Mouse (Mus musculus): ENCODE data around the gene Bmp2. TPM values are rescaled to one million over a fixed set of nuclear protein-coding genes. Genes with fewer than 3 reads are reported as not detected.

Gene Bmp2
- total RNA-seq (2014; rRNA removed; ENCODE audit: low replicate concordance) (2.6 and 4.9 TPM in 2 replicates), polyA plus RNA-seq (2015; fragmentation: Nextera tagmentation; extraction: Ambion mirVana) (2.8 and 3.1 TPM in 2 replicates)

- under 1% methylated on average over 88 of the region's 110 CpGs for WGBS
- Histone ChIP-seq H3K36me3 (replicated peaks; ENCODE audit: control insufficient read depth, insufficient read depth, low read length) (no peaks in the 10 kb centered on the region), H3K4me1 (ENCODE audit: control insufficient read depth, insufficient read depth) (peaks cover 5% of the 10 kb centered on the region; the same call in 1 of the 2 replicates), H3K9me3 (replicated peaks; ENCODE audit: control insufficient read depth, low read length) (no peaks in the 10 kb centered on the region), H3K9ac (replicated peaks; ENCODE audit: low read depth, low read length) (peak within 1 kb of the TSS; percentile 6), H3K27me3 (ENCODE audit: control insufficient read depth, insufficient read depth, low read length) (peaks cover 47% of the 10 kb centered on the region), H3K4me2 (ENCODE audit: low read depth, low read length) (peak within 1 kb of the TSS; percentile 78), H3K27ac (ENCODE audit: low read depth) (no peak within 1 kb of the TSS), H3K4me3 (ENCODE audit: low read depth, low read length) (peak within 1 kb of the TSS; percentile 54)
- DNase-seq (ENCODE audit: low spot score) (peak; percentile 31), ATAC-seq (ENCODE audit: insufficient read depth, low read depth) (peak; percentile 63)
- TF ChIP-seq EP300 (IDR thresholded peaks at IDR 0.05; ENCODE audit: low read depth) (no peak), CTCF (IDR thresholded peaks at IDR 0.05; ENCODE audit: low read depth) (no peak)
These were observed at the start of gene Bmp2 for GRCm38 (mm10) chr2:133552031-133552841. Bmp2 (plus strand) TSS chr2:133552159.

- TF ChIP-seq EP300 (IDR thresholded peaks at IDR 0.05; ENCODE audit: low read depth): no peak
- no peak for TF ChIP-seq CTCF (IDR thresholded peaks at IDR 0.05; ENCODE audit: low read depth)
- H3K9me3 ChIP-seq (replicated peaks; ENCODE audit: control insufficient read depth, low read length): no peaks in the 10 kb centered on the region
- no peaks in the 10 kb centered on the region for H3K36me3 ChIP-seq (replicated peaks; ENCODE audit: control insufficient read depth, insufficient read depth, low read length)
- DNase-seq (ENCODE audit: low spot score): no peak
- no peak overlapping the region for H3K27ac ChIP-seq (ENCODE audit: low read depth)
- H3K4me1 ChIP-seq (ENCODE audit: control insufficient read depth, insufficient read depth): no peaks in the 10 kb centered on the region
- no peak overlapping the region for H3K9ac ChIP-seq (replicated peaks; ENCODE audit: low read depth, low read length)
- no peaks in the 10 kb centered on the region for H3K27me3 ChIP-seq (ENCODE audit: control insufficient read depth, insufficient read depth, low read length)
- ATAC-seq (ENCODE audit: insufficient read depth, low read depth): no peak
- 79% methylated on average over 2 of the region's 2 CpGs for WGBS
- H3K4me2 ChIP-seq (ENCODE audit: low read depth, low read length): no peak overlapping the region
- no peak overlapping the region for H3K4me3 ChIP-seq (ENCODE audit: low read depth, low read length)
These were observed 46.3 kb upstream of the Bmp2 start for GRCm38 (mm10) chr2:133505678-133506077.

- TF ChIP-seq CTCF (IDR thresholded peaks at IDR 0.05; ENCODE audit: low read depth) (no peak), EP300 (IDR thresholded peaks at IDR 0.05; ENCODE audit: low read depth) (no peak)
- H3K27ac ChIP-seq (ENCODE audit: low read depth): no peak overlapping the region
- H3K9ac ChIP-seq (replicated peaks; ENCODE audit: low read depth, low read length): no peak overlapping the region
- H3K36me3 ChIP-seq (replicated peaks; ENCODE audit: control insufficient read depth, insufficient read depth, low read length): no peaks in the 10 kb centered on the region
- no peaks in the 10 kb centered on the region for H3K9me3 ChIP-seq (replicated peaks; ENCODE audit: control insufficient read depth, low read length)
- no peaks in the 10 kb centered on the region for H3K4me1 ChIP-seq (ENCODE audit: control insufficient read depth, insufficient read depth)
- 68% methylated on average over 4 of the region's 4 CpGs for WGBS
- no peaks in the 10 kb centered on the region for H3K27me3 ChIP-seq (ENCODE audit: control insufficient read depth, insufficient read depth, low read length)
- DNase-seq (ENCODE audit: low spot score) (no peak), ATAC-seq (ENCODE audit: insufficient read depth, low read depth) (no peak)
- H3K4me3 ChIP-seq (ENCODE audit: low read depth, low read length): no peak overlapping the region
- H3K4me2 ChIP-seq (ENCODE audit: low read depth, low read length): no peak overlapping the region
These were observed 44.9 kb upstream of the Bmp2 start for GRCm38 (mm10) chr2:133507045-133507444.

- H3K4me3 ChIP-seq (ENCODE audit: low read depth, low read length): no peak overlapping the region
- no peak for TF ChIP-seq CTCF (IDR thresholded peaks at IDR 0.05; ENCODE audit: low read depth)
- no peak for TF ChIP-seq EP300 (IDR thresholded peaks at IDR 0.05; ENCODE audit: low read depth)
- no peaks in the 10 kb centered on the region for H3K27me3 ChIP-seq (ENCODE audit: control insufficient read depth, insufficient read depth, low read length)
- 90% methylated on average over 16 of the region's 16 CpGs for WGBS
- DNase-seq (ENCODE audit: low spot score) (no peak), ATAC-seq (ENCODE audit: insufficient read depth, low read depth) (no peak)
- no peak overlapping the region for H3K27ac ChIP-seq (ENCODE audit: low read depth)
- H3K4me1 ChIP-seq (ENCODE audit: control insufficient read depth, insufficient read depth): no peaks in the 10 kb centered on the region
- H3K36me3 ChIP-seq (replicated peaks; ENCODE audit: control insufficient read depth, insufficient read depth, low read length): no peaks in the 10 kb centered on the region
- H3K9ac ChIP-seq (replicated peaks; ENCODE audit: low read depth, low read length): no peak overlapping the region
- no peak overlapping the region for H3K4me2 ChIP-seq (ENCODE audit: low read depth, low read length)
- no peaks in the 10 kb centered on the region for H3K9me3 ChIP-seq (replicated peaks; ENCODE audit: control insufficient read depth, low read length)
These were observed 42.8 kb upstream of the Bmp2 start for GRCm38 (mm10) chr2:133509141-133509540.

GRCm38 (mm10) chr2:133511011-133511779 is 40.8 kb upstream of the Bmp2 start:
- Histone ChIP-seq H3K9me3 (replicated peaks; ENCODE audit: control insufficient read depth, low read length) (no peaks in the 10 kb centered on the region), H3K27me3 (ENCODE audit: control insufficient read depth, insufficient read depth, low read length) (no peaks in the 10 kb centered on the region), H3K27ac (ENCODE audit: low read depth) (no peak overlapping the region), H3K9ac (replicated peaks; ENCODE audit: low read depth, low read length) (no peak overlapping the region), H3K4me3 (ENCODE audit: low read depth, low read length) (no peak overlapping the region), H3K4me2 (ENCODE audit: low read depth, low read length) (no peak overlapping the region), H3K4me1 (ENCODE audit: control insufficient read depth, insufficient read depth) (no peaks in the 10 kb centered on the region), H3K36me3 (replicated peaks; ENCODE audit: control insufficient read depth, insufficient read depth, low read length) (no peaks in the 10 kb centered on the region)
- no peak for TF ChIP-seq EP300 (IDR thresholded peaks at IDR 0.05; ENCODE audit: low read depth)
- TF ChIP-seq CTCF (IDR thresholded peaks at IDR 0.05; ENCODE audit: low read depth): no peak
- no peak for ATAC-seq (ENCODE audit: insufficient read depth, low read depth)
- DNase-seq (ENCODE audit: low spot score): no peak
- 28% methylated on average over 9 of the region's 9 CpGs for WGBS
